Mouse (Mus musculus) heart, embryonic 14.5 days (tissue): ENCODE measurements at regions not wholly inside any gene's neighbourhood (a gene's known extent, or its start where the extent isn't known, plus 50 kb on each side); places are given as distances from the start of the nearest gene placed in this dataset.

Source experiments
- ATAC-seq: fragments of 200-750 bp; cut with Nextera tagmentation; 2 replicates; pipeline ENCODE4 v1.8.0; 2017; ENCODE audit warnings: low read depth, moderate TSS enrichment; ENCODE audit not compliant: insufficient number of reproducible peaks, insufficient read depth, low FRiP score
- H3K27ac ChIP-seq, 2 experiments: fragments of 200-500 bp in 1 of 2; fragments of 300-500 bp in 1 of 2; sonication (generic) in 1 of 2; replicated peaks in 1 of 2; 2 replicates each; pipeline ENCODE4 v1.5.1; 2012 to 2014; ENCODE audit warnings: low read depth in 2 of 2, low read length in 2 of 2, control low read depth in 1 of 2, mild to moderate bottlenecking in 1 of 2, mixed read lengths in 1 of 2; ENCODE audit not compliant: control insufficient read depth in 1 of 2, insufficient read depth in 1 of 2
- H3K27me3 ChIP-seq: fragments of 300-500 bp; sonication (generic); 2 replicates; pipeline ENCODE4 v1.6.1; 2014; ENCODE audit warnings: mild to moderate bottlenecking, low read length, control low read depth; ENCODE audit not compliant: control insufficient read depth, insufficient read depth
- H3K36me3 ChIP-seq: fragments of 300-500 bp; sonication (generic); 2 replicates; pipeline ENCODE4 v1.6.1; 2014; ENCODE audit warnings: mild to moderate bottlenecking, control low read depth, low read length, mixed read lengths; ENCODE audit not compliant: control insufficient read depth, insufficient read depth
- H3K4me1 ChIP-seq, 2 experiments: fragments of 200-500 bp in 1 of 2; fragments of 300-500 bp in 1 of 2; sonication (generic) in 1 of 2; 2 replicates each; pipeline ENCODE4 v1.6.1; 2012 to 2014; ENCODE audit warnings: low read length in 2 of 2, control low read depth in 1 of 2, mixed read lengths in 1 of 2; ENCODE audit not compliant: control insufficient read depth in 2 of 2, insufficient read depth in 2 of 2
- H3K4me2 ChIP-seq: fragments of 300-500 bp; sonication (generic); 2 replicates; pipeline ENCODE4 v1.6.1; 2014; ENCODE audit warnings: mild to moderate bottlenecking, low read length
- H3K4me3 ChIP-seq, 2 experiments: fragments of 200-500 bp in 1 of 2; fragments of 300-500 bp in 1 of 2; sonication (generic) in 1 of 2; 2 replicates each; pipeline ENCODE4 v1.5.1; 2012 to 2014; ENCODE audit warnings: low read length in 2 of 2, mild to moderate bottlenecking in 2 of 2, control low read depth in 1 of 2, low read depth in 1 of 2, moderate library complexity in 1 of 2; ENCODE audit not compliant: control insufficient read depth in 1 of 2, insufficient read depth in 1 of 2
- H3K9ac ChIP-seq: fragments of 300-500 bp; sonication (generic); 2 replicates; pipeline ENCODE4 v1.6.1; 2014; ENCODE audit warnings: mild to moderate bottlenecking, low read length
- H3K9me3 ChIP-seq: fragments of 300-500 bp; sonication (generic); 2 replicates; pipeline ENCODE4 v1.6.1; 2016; ENCODE audit warnings: low read length, control low read depth; ENCODE audit not compliant: control insufficient read depth
- WGBS: fragments of 180-500 bp; shearing (Covaris S2); extraction: QIAGEN DNeasy Blood & Tissue Kit; methylation state at CpG from one replicate; pipeline ENCODE4 v1.1.7; 2014; 5-methylcytosine and 5-hydroxymethylcytosine counted together

DNA sequence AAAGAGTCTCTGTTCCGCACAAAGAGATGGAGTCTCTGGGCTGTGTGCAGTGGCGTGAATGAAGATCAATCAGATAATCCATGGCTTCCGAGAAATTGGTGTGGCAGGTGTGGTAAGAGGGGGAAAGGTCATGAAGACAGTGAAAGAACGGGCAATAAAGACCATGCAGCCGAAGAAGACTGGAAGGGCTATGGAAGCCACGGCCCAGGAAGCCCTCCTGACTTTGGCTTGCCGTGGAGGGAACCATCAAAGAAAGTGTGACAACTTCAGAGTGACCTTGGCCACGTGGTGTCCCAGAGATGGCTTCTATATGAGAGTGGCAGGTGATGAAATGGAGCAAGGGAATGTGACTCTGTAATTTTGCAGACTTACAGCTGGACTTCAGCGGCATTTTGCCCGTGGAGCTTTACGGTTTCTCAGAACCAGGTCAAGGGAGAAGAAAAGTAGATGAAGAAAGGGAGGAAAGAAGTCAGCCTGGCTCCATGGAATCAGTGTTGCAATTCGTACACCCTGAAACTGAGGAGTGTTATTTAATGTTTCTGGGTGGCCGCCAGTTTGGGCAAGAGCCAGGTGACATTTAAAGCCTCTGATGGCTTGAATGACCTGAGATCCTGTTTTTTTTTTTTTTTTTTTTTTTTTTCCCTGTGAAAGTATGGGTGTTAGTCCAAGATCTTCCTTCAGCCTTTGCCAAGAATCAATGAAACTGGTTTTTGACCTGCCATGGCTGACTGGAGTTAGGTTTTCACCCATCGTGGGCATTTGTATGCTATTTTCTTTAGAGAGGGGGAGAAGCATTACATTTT is 76.4 kb downstream of the Phlda1 start:
- H3K27ac ChIP-seq, result peak overlapping the region; percentile 79 to 90
- WGBS, result 44% methylated on average over 14 of the region's 14 CpGs

GRCm38 (mm10) chr10:111583124-111583743 is 77.1 kb downstream of the Phlda1 start:
- peak; percentile 37; the same call in 1 of the 2 replicates for ATAC-seq
- Histone ChIP-seq H3K4me2 (peak overlapping the region; percentile 55), H3K4me3 (0 out of 4 replicates have a peak overlapping the region, but pooled peaks of 1 of the 2 experiments have one; percentile 1), H3K27me3 (no peaks in the 10 kb centered on the region), H3K36me3 (no peaks in the 10 kb centered on the region), H3K9ac (peak overlapping the region; percentile 35), H3K9me3 (no peaks in the 10 kb centered on the region), H3K27ac (peak overlapping the region; percentile 79 to 90), H3K4me1 (peaks cover 28 to 48% of the 10 kb centered on the region in 2 experiments)
- 46% methylated on average over 20 of the region's 20 CpGs for WGBS

More for the DNA sequence above, 76.4 kb downstream of the Phlda1 start:
- no peaks in the 10 kb centered on the region for H3K9me3 ChIP-seq
- H3K36me3 ChIP-seq, result no peaks in the 10 kb centered on the region
- H3K4me1 ChIP-seq, result peaks cover 28 to 43% of the 10 kb centered on the region in 2 experiments
- no peak for ATAC-seq
- H3K9ac ChIP-seq, result peak overlapping the region; percentile 31; the same call in 1 of the 2 replicates
- no peaks in the 10 kb centered on the region for H3K27me3 ChIP-seq
- H3K4me2 ChIP-seq, result peak overlapping the region; percentile 55
- H3K4me3 ChIP-seq, result 0 out of 4 replicates have a peak overlapping the region, but pooled peaks of 1 of the 2 experiments have one; percentile 1

DNA sequence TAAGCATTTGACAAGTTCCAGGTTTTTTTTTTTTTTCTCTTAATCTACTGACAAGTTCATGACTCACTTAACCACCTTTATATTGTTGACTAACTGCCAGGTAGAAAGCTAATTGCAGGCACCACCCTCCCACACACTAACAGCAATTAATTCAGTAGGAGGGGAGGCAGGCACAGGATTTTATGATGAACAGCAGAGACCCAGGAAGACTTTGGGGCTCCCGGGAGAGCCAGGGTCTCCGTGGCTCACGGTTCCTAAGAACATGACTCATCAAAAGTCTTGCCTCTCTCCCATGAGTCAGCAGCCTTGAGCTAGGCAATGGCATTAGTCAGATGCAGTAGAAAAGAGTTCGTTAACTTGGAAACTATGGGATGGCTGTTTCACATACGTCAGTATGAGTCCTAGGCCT is 77.7 kb downstream of the Phlda1 start:
- no peak overlapping the region for H3K4me3 ChIP-seq
- H3K36me3 ChIP-seq, result no peaks in the 10 kb centered on the region
- H3K27ac ChIP-seq, result peak overlapping the region; percentile 79 to 90; a peak in 3 of 4 replicates
- no peaks in the 10 kb centered on the region for H3K9me3 ChIP-seq
- peaks cover 28 to 51% of the 10 kb centered on the region in 2 experiments for H3K4me1 ChIP-seq
- H3K4me2 ChIP-seq, result peak overlapping the region; percentile 55; the same call in 1 of the 2 replicates
- H3K27me3 ChIP-seq, result no peaks in the 10 kb centered on the region
- no peak for ATAC-seq
- no peak overlapping the region for H3K9ac ChIP-seq
- 92% methylated on average over 5 of the region's 5 CpGs for WGBS

DNA sequence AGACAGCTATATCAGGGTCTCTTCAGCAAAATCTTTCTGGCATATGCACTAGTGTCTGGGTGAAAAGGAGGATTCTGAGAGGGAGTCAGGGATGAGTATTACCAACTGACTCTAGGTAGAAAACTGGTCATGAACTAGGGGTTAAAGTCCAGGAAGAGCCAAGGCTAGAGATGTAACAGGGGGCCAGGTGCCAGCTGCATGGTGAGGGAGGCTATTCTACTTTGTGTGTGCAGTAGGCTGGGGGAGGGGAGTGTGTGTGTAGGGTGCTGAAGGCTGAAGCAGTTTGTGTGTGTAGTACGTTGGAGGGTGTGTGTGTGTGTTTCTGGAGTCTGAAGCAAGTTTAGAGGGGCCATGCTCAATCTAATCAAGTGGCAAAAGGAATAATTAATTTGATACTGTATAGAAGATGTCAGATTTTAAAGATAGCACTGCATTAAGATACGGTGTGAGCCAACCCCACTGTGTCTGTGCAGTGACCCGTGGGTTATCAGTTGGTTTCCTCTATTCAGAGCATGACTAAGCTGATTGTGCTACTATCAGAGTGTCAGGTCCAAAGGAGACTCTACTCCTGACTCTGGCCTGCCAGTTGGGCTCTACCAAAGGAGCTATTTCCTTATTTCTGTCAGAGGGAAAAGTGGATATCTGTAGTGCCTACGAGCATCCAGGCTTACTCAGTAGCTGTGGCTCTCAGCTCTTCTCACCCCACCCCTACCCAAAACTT is 82.0 kb downstream of the Phlda1 start:
- Histone ChIP-seq H3K4me1 (peaks cover 7 to 17% of the 10 kb centered on the region in 2 experiments), H3K36me3 (no peaks in the 10 kb centered on the region), H3K9me3 (no peaks in the 10 kb centered on the region), H3K4me3 (no peak overlapping the region), H3K9ac (no peak overlapping the region), H3K4me2 (no peak overlapping the region), H3K27ac (no peak overlapping the region), H3K27me3 (no peaks in the 10 kb centered on the region)
- no peak; the same call in 1 of the 2 replicates for ATAC-seq
- WGBS, result 23% methylated on average over 4 of the region's 4 CpGs

DNA sequence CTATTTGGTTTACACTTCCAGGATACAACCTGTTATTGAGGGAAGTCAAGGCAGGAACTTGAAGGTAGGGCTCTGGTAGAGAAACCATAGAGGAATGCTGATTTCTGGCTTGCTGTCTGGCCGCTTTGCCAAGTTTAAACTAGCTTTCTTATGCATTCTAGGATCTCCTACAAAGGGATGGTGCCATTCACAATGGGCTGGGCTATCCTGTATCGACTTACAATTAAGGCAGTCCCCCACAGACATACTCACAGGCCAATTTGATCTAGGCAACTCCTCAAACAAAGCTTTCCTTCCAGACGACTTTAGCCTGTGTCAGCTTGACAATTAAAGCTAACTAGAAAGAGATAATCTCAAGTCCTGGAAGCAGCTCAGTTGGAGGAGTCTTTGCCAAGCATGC is 83.1 kb downstream of the Phlda1 start:
- peaks cover 0 to 12% of the 10 kb centered on the region in 2 experiments; a peak in 2 of 4 replicates for H3K4me1 ChIP-seq
- ATAC-seq, result no peak
- 68% methylated on average over 3 of the region's 3 CpGs for WGBS

GRCm38 (mm10) chr10:111592416-111593149 is 86.5 kb downstream of the Phlda1 start:
- ATAC-seq, result no peak
- H3K36me3 ChIP-seq, result no peaks in the 10 kb centered on the region
- H3K27ac ChIP-seq, result no peak overlapping the region
- WGBS, result 81% methylated on average over 2 of the region's 2 CpGs
- H3K9me3 ChIP-seq, result no peaks in the 10 kb centered on the region
- no peak overlapping the region for H3K9ac ChIP-seq
- H3K27me3 ChIP-seq, result no peaks in the 10 kb centered on the region
- peaks cover 13 to 29% of the 10 kb centered on the region in 2 experiments for H3K4me1 ChIP-seq
- H3K4me2 ChIP-seq, result no peak overlapping the region
- no peak overlapping the region for H3K4me3 ChIP-seq

More for the DNA sequence above, 83.1 kb downstream of the Phlda1 start:
- H3K4me2 ChIP-seq, result no peak overlapping the region
- H3K27ac ChIP-seq, result no peak overlapping the region
- no peaks in the 10 kb centered on the region for H3K9me3 ChIP-seq
- H3K9ac ChIP-seq, result no peak overlapping the region
- H3K27me3 ChIP-seq, result no peaks in the 10 kb centered on the region
- H3K36me3 ChIP-seq, result no peaks in the 10 kb centered on the region
- no peak overlapping the region for H3K4me3 ChIP-seq

DNA sequence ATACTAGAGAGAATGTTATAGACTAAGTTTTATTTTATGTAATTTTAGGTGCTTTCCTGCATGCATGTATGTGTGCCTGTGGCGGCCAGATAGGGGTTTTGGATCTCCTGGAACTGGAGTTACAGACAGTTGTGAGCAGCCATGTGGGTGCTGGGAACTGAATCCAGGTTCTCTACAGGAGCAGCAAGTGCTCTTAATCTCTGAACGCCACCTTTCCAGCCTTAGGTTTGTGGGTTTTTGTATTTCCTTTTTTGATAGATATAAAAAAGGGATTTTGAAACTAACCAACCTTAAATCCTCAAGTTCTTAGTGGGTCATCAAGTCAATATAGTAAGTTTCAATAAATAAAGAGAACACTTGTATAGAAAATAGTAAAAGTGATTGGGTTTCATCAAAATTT is 87.2 kb downstream of the Phlda1 start:
- peaks cover 15 to 27% of the 10 kb centered on the region in 2 experiments for H3K4me1 ChIP-seq
- WGBS, result 95% methylated on average over 2 of the region's 2 CpGs
- H3K4me3 ChIP-seq, result no peak overlapping the region
- no peaks in the 10 kb centered on the region; the same call in 1 of the 2 replicates for H3K27me3 ChIP-seq
- H3K36me3 ChIP-seq, result no peaks in the 10 kb centered on the region
- no peak overlapping the region for H3K9ac ChIP-seq
- H3K4me2 ChIP-seq, result no peak overlapping the region
- ATAC-seq, result no peak
- H3K9me3 ChIP-seq, result no peaks in the 10 kb centered on the region
- no peak overlapping the region for H3K27ac ChIP-seq
